Mouse (Mus musculus): Measurements from ENCODE around the gene Olfr485. TPM values are rescaled to one million over a fixed set of nuclear protein-coding genes. Genes with fewer than 3 reads are reported as not detected.
"Not testable (repeated sequence)": the region's sequence is repeated elsewhere in the genome, so short reads cannot be mapped to it uniquely, and the experiment has no call there.

Gene Olfr485
- total RNA-seq (2015) (not detected in 2 replicates), total RNA-seq (2017) (not detected in 2 replicates)

DNA sequence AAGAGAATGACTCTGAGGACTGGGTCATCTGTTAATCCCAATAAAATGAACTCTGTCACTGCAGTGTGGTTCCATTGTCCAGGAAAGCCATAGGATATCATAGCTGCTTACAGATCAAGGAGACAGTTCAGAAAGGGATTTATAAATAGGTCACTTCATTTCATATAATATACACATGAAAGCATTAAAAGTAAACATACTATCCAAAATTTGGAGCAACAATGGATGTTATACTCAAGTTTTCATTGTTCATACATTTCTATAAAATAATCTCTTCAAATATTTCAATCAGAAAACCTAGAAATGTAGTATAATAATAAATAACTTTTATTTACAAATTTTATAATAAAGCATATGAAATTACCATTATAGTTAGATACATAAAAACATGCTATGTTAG lies at the start of gene Olfr485:
Olfr485 (minus strand) TSS at position 101 of the 400 bp plus-strand sequence.
- no peak for ATAC-seq (replicated peaks; ENCODE audit: poor library complexity)

DNA sequence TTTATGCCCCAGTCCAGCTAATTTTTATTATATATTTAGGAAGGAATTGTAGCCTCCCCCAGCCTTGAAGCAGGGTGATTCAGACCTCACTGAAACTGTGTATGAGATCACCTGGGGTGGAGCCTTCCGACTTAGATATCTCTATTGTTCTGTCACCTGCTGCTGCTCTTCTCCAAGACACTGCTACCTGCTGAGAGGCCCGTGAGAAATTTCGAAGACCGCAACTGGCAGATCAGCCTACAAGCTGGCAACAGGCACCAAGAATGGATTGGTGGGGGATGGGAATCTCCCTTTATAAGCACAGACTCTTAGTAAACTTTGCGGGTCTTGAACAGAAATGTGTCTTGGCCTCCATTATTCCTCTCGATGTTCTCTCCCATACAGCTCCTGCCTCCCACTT lies 37.3 kb upstream of the Olfr485 start:
- ATAC-seq (replicated peaks; ENCODE audit: poor library complexity), result no peak

DNA sequence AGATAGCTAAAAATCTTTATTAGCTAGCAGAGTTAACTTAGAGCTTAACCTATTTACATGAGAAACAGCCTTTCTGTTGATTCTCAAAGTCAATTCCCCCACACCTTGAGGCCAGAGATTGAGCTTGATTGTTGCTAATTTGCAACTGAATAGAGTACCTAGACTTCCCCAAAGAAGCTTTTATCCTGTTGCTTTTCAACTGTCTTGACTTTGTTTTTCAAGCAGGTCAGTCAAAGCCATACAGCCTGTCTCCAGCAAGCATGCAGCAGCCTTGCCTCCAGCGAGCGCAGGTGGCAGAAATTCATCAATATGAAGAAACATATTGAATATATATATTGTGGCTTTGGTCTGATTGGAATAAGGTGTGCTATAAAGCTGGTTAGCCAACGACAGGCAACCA lies 36.7 kb upstream of the Olfr485 start:
- ATAC-seq (replicated peaks; ENCODE audit: poor library complexity), result not testable (repeated sequence)

DNA sequence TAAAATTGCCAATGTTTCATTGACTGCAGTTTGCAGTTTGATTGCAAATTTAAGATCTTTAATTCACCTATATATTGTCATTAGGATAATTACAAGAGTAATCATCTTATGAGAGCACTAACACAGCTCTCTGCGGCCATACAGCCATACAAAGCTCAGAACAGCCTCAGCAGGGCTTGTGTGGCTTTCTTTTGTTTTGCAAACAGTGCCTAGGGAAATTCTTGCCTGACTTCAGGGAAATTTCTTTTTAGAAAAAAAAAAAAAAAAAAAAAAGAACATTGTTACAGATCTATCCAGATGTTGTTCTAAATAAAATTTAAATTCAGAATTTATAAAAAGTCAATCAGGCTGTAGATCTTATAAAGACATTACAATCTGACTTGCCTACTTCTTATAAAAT lies 33.0 kb upstream of the Olfr485 start:
- ATAC-seq (replicated peaks; ENCODE audit: poor library complexity), result not testable (repeated sequence)

DNA sequence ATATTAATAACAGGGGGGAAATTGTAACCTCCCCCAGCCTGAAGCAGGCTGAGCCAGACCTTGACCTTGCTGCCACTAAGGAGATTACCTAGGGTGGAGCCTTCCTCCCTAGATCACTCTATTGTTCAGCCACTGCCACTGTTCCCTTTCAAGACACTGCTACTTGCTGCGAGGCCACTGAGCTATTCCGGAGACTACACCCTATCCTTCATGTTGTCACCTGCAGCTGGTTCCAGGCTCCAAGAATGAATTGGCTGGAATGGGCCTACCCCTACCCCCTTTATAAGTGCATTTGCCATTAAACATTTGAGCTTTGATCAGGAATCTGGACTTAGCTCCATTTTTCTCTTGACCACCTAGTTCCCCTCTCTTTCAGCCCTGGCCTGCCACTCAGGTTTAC lies 31.5 kb upstream of the Olfr485 start:
- not testable (repeated sequence) for ATAC-seq (replicated peaks; ENCODE audit: poor library complexity)

DNA sequence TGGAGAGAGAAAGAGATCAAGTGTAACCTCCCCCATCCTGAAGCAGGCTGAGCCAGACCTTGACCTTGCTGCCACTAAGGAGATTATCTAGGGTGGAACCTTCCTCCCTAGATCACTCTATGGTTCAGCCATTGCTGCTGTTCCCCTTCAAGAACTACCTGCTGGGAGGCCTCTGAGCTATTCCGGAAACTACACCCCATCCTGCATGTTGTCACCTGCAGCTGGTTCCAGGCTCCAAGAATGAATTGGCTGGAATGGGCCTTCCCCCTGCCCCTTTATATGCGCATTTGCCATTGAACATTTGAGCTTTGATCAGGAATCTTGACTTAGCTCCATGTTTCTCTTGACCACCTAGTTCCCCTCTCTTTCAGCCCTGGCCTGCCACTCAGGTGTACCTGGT lies 25.6 kb upstream of the Olfr485 start:
- not testable (repeated sequence) for ATAC-seq (replicated peaks; ENCODE audit: poor library complexity)

DNA sequence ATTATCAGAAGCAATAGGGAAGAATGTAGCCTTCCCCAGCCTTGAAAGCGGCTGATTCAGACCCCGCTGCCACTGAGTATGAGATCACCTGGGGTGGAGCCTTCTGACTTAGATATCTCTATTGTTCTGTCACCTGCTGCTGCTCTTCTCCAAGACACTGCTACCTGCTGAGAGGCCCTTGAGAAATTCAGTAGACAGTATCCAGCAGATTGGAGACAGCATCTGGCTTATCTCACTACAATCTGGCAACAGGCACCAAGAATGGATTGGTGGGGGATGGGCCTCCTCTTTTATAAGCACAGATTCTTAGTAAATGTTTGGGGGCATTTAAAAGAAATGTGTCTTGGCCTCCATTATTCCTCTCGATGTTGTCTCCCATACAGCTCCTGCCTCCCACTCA lies 24.7 kb upstream of the Olfr485 start:
- not testable (repeated sequence) for ATAC-seq (replicated peaks; ENCODE audit: poor library complexity)

DNA sequence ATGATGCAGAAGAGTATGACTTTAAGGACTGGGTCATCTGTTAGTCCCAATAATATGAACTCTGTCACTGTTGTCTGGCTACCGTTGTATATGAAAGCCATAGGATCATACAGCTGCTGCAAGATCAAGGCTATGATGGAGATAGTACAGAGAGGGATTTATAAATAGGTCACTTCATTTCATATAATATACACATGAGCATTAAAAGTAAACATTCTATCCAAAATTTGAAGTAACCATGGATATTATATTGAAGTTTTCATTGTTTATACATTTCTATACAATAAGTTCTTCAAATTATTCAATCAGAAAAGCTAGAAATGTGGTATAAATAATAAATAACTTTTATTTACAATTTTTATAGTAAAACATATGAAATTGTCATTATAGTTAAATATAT lies 13.0 kb upstream of the Olfr485 start, which contains the start of gene Olfr486:
Olfr486 (minus strand) TSS at position 101 of the 400 bp plus-strand sequence.
- ATAC-seq (replicated peaks; ENCODE audit: poor library complexity), result not testable (repeated sequence)

DNA sequence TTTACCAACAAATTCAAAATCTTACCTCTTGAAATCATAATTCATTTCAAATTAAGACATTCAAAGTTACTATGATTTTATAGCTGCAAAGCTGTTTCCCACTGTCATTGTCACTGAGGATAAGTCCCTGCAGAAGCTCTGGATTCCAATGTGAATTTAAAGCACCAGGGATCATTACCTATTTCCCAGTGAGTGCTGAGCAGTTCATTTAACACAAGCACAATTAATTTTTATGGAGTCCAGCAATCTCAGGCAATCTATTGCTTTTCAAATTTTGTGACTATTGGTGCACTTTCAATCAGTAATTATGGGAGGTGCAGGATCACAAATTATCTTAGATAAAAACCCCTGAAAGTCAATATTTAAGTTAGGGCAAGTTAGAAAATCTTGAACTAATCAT lies 32.3 kb downstream of the Olfr485 start, which contains the start of gene Olfr484:
Olfr484 (minus strand) TSS at position 101 of the 400 bp plus-strand sequence.
- no peak for ATAC-seq (replicated peaks; ENCODE audit: poor library complexity)

DNA sequence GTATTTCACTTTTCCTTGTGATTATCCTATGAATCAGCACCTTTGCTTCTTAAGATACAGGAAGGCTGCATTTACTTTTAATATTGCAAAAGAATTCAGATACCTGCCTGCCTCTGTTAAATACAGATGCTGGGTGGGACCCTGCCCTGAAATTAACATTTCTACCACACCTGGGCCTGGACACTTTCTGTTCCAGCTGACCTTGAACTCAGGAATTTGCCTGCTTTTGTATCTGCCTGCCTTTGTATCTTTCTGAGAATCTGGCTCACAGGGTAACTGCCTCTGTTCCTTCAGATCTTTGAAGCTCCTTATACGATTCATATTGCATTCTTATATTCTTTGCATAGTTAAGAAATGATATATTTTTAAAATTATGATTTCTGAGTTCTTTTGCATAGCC lies 38.3 kb downstream of the Olfr485 start:
- ATAC-seq (replicated peaks; ENCODE audit: poor library complexity), result no peak

DNA sequence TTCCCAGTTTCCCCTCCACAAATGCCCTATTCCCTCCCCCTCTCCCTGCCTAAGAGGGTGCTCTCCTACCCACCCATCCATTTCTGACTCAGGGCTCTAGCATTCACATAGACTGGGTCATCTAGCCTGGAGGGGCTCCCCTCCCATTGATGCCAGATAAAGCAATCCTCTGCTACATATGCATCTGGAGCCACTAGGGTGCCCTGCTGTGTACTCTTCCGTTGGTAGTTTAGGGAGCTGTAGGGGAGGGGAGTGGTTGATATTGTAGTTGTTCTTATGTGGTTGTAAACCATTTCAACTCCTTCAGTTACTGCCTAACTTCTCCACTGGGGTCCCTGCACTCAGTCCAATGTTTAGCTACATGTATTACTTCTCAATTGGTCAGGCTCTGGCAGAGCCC lies 39.0 kb downstream of the Olfr485 start:
- ATAC-seq (replicated peaks; ENCODE audit: poor library complexity), result no peak

Other genes starting within 250 kb of the Olfr485 start
- gene Olfr473, start 229.4 kb downstream of the Olfr485 start, total RNA-seq (2015), result not detected in 2 replicates
- gene Olfr473, start 229.4 kb downstream of the Olfr485 start, total RNA-seq (2017), result not detected in 2 replicates
- gene Olfr474, start 205.2 kb downstream of the Olfr485 start, total RNA-seq (2015), result not detected in 2 replicates
- gene Olfr474, start 205.2 kb downstream of the Olfr485 start, total RNA-seq (2017), result not detected in 2 replicates
- gene Olfr476, start 195.1 kb downstream of the Olfr485 start, total RNA-seq (2015), result not detected in 2 replicates
- not detected in 2 replicates for gene Olfr476, start 195.1 kb downstream of the Olfr485 start, total RNA-seq (2017)
- not detected in 2 replicates for gene Olfr477, start 173.2 kb downstream of the Olfr485 start, total RNA-seq (2015)
- not detected in 2 replicates for gene Olfr477, start 173.2 kb downstream of the Olfr485 start, total RNA-seq (2017)
- not detected in 2 replicates for gene Olfr478, start 125.9 kb downstream of the Olfr485 start, total RNA-seq (2015)
- not detected in 2 replicates for gene Olfr478, start 125.9 kb downstream of the Olfr485 start, total RNA-seq (2017)
- gene Olfr479, start 109.2 kb downstream of the Olfr485 start, total RNA-seq (2015), result not detected in 2 replicates
- not detected in 2 replicates for gene Olfr479, start 109.2 kb downstream of the Olfr485 start, total RNA-seq (2017)
- gene Olfr480, start 92.5 kb downstream of the Olfr485 start, total RNA-seq (2015), result not detected in 2 replicates
- not detected in 2 replicates for gene Olfr480, start 92.5 kb downstream of the Olfr485 start, total RNA-seq (2017)
- not detected in 2 replicates for gene Olfr481, start 80.0 kb downstream of the Olfr485 start, total RNA-seq (2015)
- gene Olfr481, start 80.0 kb downstream of the Olfr485 start, total RNA-seq (2017), result not detected in 2 replicates
- gene Olfr482, start 62.3 kb downstream of the Olfr485 start, total RNA-seq (2015), result not detected in 2 replicates
- gene Olfr482, start 62.3 kb downstream of the Olfr485 start, total RNA-seq (2017), result 0.04 TPM in 1 of 2 replicates, not detected in the other
- gene Olfr483, start 59.0 kb downstream of the Olfr485 start, total RNA-seq (2015), result not detected in 2 replicates
- not detected in 2 replicates for gene Olfr483, start 59.0 kb downstream of the Olfr485 start, total RNA-seq (2017)
- not detected in 2 replicates for gene Olfr484, start 32.4 kb downstream of the Olfr485 start, total RNA-seq (2015)
- gene Olfr484, start 32.4 kb downstream of the Olfr485 start, total RNA-seq (2017), result not detected in 2 replicates
- gene Olfr486, start 12.9 kb upstream of the Olfr485 start, total RNA-seq (2015), result not detected in 2 replicates
- gene Olfr486, start 12.9 kb upstream of the Olfr485 start, total RNA-seq (2017), result not detected in 2 replicates
- gene Olfr487, start 54.8 kb upstream of the Olfr485 start, total RNA-seq (2015), result not detected in 2 replicates
- gene Olfr487, start 54.8 kb upstream of the Olfr485 start, total RNA-seq (2017), result not detected in 2 replicates
- not detected in 2 replicates for gene Olfr488, start 98.5 kb upstream of the Olfr485 start, total RNA-seq (2015)
- gene Olfr488, start 98.5 kb upstream of the Olfr485 start, total RNA-seq (2017), result not detected in 2 replicates
- not detected in 2 replicates for gene Olfr490, start 129.1 kb upstream of the Olfr485 start, total RNA-seq (2015)
- not detected in 2 replicates for gene Olfr490, start 129.1 kb upstream of the Olfr485 start, total RNA-seq (2017)
- gene Olfr491, start 153.6 kb upstream of the Olfr485 start, total RNA-seq (2015), result not detected in 2 replicates
- gene Olfr491, start 153.6 kb upstream of the Olfr485 start, total RNA-seq (2017), result not detected in 2 replicates
- not detected in 2 replicates for gene Olfr492, start 163.8 kb upstream of the Olfr485 start, total RNA-seq (2015)
- not detected in 2 replicates for gene Olfr492, start 163.8 kb upstream of the Olfr485 start, total RNA-seq (2017)
- gene Olfr493, start 187.1 kb upstream of the Olfr485 start, total RNA-seq (2015), result not detected in 2 replicates
- not detected in 2 replicates for gene Olfr493, start 187.1 kb upstream of the Olfr485 start, total RNA-seq (2017)
- not detected in 2 replicates for gene Olfr494, start 205.5 kb upstream of the Olfr485 start, total RNA-seq (2015)
- gene Olfr494, start 205.5 kb upstream of the Olfr485 start, total RNA-seq (2017), result not detected in 2 replicates
- gene Olfr495, start 233.3 kb upstream of the Olfr485 start, total RNA-seq (2015), result not detected in 2 replicates
- gene Olfr495, start 233.3 kb upstream of the Olfr485 start, total RNA-seq (2017), result not detected in 2 replicates